ENCODE assay signal across 7 mouse cellular contexts in the genomic region with DNA sequence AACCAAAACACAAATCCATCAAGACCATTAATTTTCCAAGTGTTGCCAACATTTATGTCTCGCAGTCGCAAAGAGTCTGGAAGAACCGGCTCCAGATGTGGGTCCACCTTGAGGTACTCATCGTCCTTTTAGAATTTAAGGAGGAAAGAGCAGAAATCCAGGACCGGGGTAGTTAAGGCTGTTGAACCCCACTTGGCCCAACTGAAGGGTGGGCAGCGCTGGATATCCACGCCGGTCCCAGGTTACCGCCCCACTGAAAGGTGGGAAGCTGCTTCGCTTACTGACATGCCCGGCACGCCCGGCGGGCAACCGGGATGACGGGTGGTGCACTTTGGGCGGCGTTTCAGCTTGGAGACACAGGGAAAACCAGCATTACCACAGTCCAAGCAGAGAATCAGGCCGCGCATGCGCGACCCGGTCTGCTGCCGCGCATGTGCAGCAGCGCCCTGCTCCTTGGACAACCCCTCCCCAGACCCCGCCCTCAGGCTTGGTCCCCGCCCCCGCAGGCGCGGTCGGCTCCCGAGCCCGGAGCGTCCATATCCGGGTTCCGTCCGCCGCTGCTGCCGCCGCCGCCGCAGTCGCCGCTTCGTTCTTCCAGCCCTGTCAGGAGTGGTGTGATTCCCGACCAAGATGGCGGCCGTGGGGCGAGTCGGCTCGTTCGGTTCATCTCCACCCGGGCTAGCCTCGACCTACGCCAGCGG. TPM values are rescaled to one million over a fixed set of nuclear protein-coding genes. Genes with fewer than 3 reads are reported as not detected.
DNase-seq lines count a peak whose midpoint lies in the region; ATAC-seq lines count a peak whose summit lies in the region.

TSS of gene Dync1li1 (plus strand) at position 539 of the 701 bp plus-strand sequence.

- peak within 1 kb of the TSS; percentile 96 for H3K9ac ChIP-seq in intestine, embryonic 16.5 days (ENCODE audit: low read depth, low read length)
- peak within 1 kb of the TSS; percentile 90 for H3K9ac ChIP-seq in midbrain, embryonic 11.5 days (ENCODE audit: low read length)

- under 1% methylated on average over 56 of the region's 57 CpGs for WGBS in intestine, embryonic 16.5 days
- WGBS in midbrain, embryonic 11.5 days: under 1% methylated on average over 55 of the region's 57 CpGs

- no peaks in the 10 kb centered on the region for H3K27me3 ChIP-seq in intestine, embryonic 16.5 days (replicated peaks; ENCODE audit: control insufficient read depth, insufficient read depth, low read length)
- H3K27me3 ChIP-seq in midbrain, embryonic 11.5 days (ENCODE audit: control insufficient read depth, insufficient read depth, low read length): no peaks in the 10 kb centered on the region

- H3K9me3 ChIP-seq in intestine, embryonic 16.5 days (ENCODE audit: control insufficient read depth, low read length): no peaks in the 10 kb centered on the region
- H3K9me3 ChIP-seq in midbrain, embryonic 11.5 days (ENCODE audit: control insufficient read depth, low read length): no peaks in the 10 kb centered on the region

- H3K4me3 ChIP-seq in intestine, embryonic 16.5 days (ENCODE audit: low read length): peak within 1 kb of the TSS; percentile 99
- H3K4me3 ChIP-seq in midbrain, embryonic 11.5 days (ENCODE audit: low read depth, low read length): peak within 1 kb of the TSS; percentile 71

- H3K4me2 ChIP-seq in intestine, embryonic 16.5 days (ENCODE audit: low read depth, low read length): peak within 1 kb of the TSS; percentile 91
- peak within 1 kb of the TSS; percentile 85 for H3K4me2 ChIP-seq in midbrain, embryonic 11.5 days

- ATAC-seq in intestine, embryonic 16.5 days: peak; percentile 97
- peak; percentile 96 for ATAC-seq in midbrain, embryonic 11.5 days (ENCODE audit: low FRiP score)

- H3K4me1 ChIP-seq in intestine, embryonic 16.5 days (ENCODE audit: control insufficient read depth, insufficient read depth, low read length): peaks cover 12% of the 10 kb centered on the region
- H3K4me1 ChIP-seq in midbrain, embryonic 11.5 days (ENCODE audit: control insufficient read depth, insufficient read depth, low read length): peaks cover 12% of the 10 kb centered on the region

- peaks cover 7% of the 10 kb centered on the region; the same call in 1 of the 2 replicates for H3K36me3 ChIP-seq in intestine, embryonic 16.5 days (ENCODE audit: control insufficient read depth, insufficient read depth, low read length)
- peaks cover 6% of the 10 kb centered on the region; the same call in 1 of the 2 replicates for H3K36me3 ChIP-seq in midbrain, embryonic 11.5 days (ENCODE audit: control insufficient read depth, insufficient read depth, low read length)

- H3K27ac ChIP-seq in intestine, embryonic 16.5 days (ENCODE audit: low read length): peak within 1 kb of the TSS; percentile 97
- peak within 1 kb of the TSS; percentile 85 for H3K27ac ChIP-seq in midbrain, embryonic 11.5 days (ENCODE audit: low read depth, low read length)

- DNase-seq in adrenal gland, adult 8-10 months: peak; percentile 97
- DNase-seq in embryo, embryonic 9.5 days (ENCODE audit: extremely low spot score): peak; percentile 97
- DNase-seq in gastrocnemius, postnatal 4 days (ENCODE audit: low spot score in 2 of 2): peak; percentile 98
- DNase-seq in left cerebral cortex, postnatal 36 days (ENCODE audit: low spot score in 2 of 2): peak; percentile 95 to 98
- DNase-seq in midbrain, embryonic 11.5 days (ENCODE audit: low spot score, missing footprints): peak; percentile 100
- peak; percentile 98 for DNase-seq in skeletal muscle tissue, adult 2 months (ENCODE audit: low read depth, low spot score)

- intact Hi-C loops in left cerebral cortex, postnatal 36 days (cut with DNase I): loop anchor here (2.0 kb wide), 1 partner anchor 48 kb away; the partner anchor contains the start of gene Cnot10

RNA-seq across cellular contexts. Expression of gene Dync1li1, which starts in this region (rescaled TPM):
- 10 to 100 TPM; 37.9 to 45.9 (median 44.1) TPM for total RNA-seq in adrenal gland, adult 8-10 months (2022)
- total RNA-seq in gastrocnemius, postnatal 4 days (2021): 10 to 100 TPM; 44.3 to 46.6 TPM
- 48.1 and 52.2 TPM in 2 replicates for polyA plus RNA-seq in intestine, embryonic 16.5 days (2015; fragmentation: Nextera tagmentation; extraction: Ambion mirVana)
- total RNA-seq in left cerebral cortex, postnatal 36 days (2021): 10 to 100 TPM; 91.3 to 92.5 TPM
- polyA plus RNA-seq in midbrain, embryonic 11.5 days (2014; fragmentation: Nextera tagmentation; extraction: Ambion mirVana): 79.4 and 99.6 TPM in 2 replicates

Comparison
In these comparisons a context has a peak if more than half of its experiments do, and no peak if none do; other contexts are left out.
1. Peak in every context shown above with its lines: DNase-seq, ATAC-seq, H3K4me3 ChIP-seq and H3K27ac ChIP-seq.